Mouse (Mus musculus) erythroblast, embryonic 14.5 days (primary cell): Measurements from ENCODE around the gene Snx4. TPM values are rescaled to one million over a fixed set of nuclear protein-coding genes. Genes with fewer than 3 reads are reported as not detected.

Experiments used
- H3K27me3 ChIP-seq: 2 replicates; pipeline ENCODE4 v1.6.1; 2012; ENCODE audit warnings: inconsistent platforms; ENCODE audit not compliant: control insufficient read depth
- H3K36me3 ChIP-seq: 2 replicates; pipeline ENCODE4 v1.6.1; 2012; ENCODE audit warnings: mild to moderate bottlenecking, inconsistent platforms; ENCODE audit not compliant: control insufficient read depth
- H3K4me1 ChIP-seq: 2 replicates; pipeline ENCODE4 v1.6.1; 2012; ENCODE audit warnings: inconsistent platforms; ENCODE audit not compliant: control insufficient read depth
- H3K4me3 ChIP-seq: replicated peaks from 2 replicates; pipeline ENCODE3; 2012; ENCODE audit warnings: moderate library complexity, mild to moderate bottlenecking, inconsistent platforms
- H3K9me3 ChIP-seq: 2 replicates; pipeline ENCODE4 v1.6.1; 2012; ENCODE audit warnings: low read length, inconsistent platforms, mixed read lengths; ENCODE audit not compliant: control insufficient read depth
- GATA1 ChIP-seq: IDR thresholded peaks from 2 replicates; pipeline ENCODE4 v1.6.1; 2012; ENCODE audit warnings: low read length, inconsistent platforms, mixed read lengths
- TAL1 ChIP-seq: IDR thresholded peaks from 3 replicates; pipeline ENCODE4 v1.6.1; 2012; ENCODE audit warnings: low read length, inconsistent platforms, mixed read lengths
- polyA plus RNA-seq: library from polyadenylated mRNA; stranded (reverse); fragments of >175 nt; gene quantifications from 2 replicates; pipeline ENCODE4 v1.2.3, GENCODE M21; 2012

The Snx4 gene
- polyA plus RNA-seq, 1 experiment = 0.37 TPM

DNA sequence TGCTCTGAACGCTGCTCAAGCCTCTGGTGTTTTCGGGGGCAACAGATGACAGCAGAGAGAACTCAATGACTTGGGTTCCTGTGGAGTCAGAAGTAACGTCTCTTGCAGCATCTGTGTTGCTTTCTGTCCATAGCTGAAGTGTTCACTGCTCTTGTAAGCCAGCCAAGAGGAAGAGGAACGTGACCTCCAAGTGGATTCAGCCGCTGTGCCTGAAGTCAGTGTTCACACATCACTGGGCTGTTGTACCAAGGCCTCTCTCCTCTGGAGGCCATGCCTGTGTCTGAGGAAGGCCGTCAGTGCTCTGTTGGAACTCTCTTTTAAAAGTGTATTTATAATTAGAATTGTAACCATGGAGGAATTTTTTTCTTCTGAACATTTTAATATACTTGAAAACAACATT lies 9.2 kb upstream of the Snx4 start:
- Histone ChIP-seq H3K4me1 (peaks cover 2% of the 10 kb centered on the region; the same call in 1 of the 2 replicates), H3K9me3 (no peaks in the 10 kb centered on the region), H3K4me3 (no peak overlapping the region), H3K36me3 (peaks cover 45% of the 10 kb centered on the region), H3K27me3 (no peaks in the 10 kb centered on the region)
- no peak for TF ChIP-seq GATA1
- TF ChIP-seq TAL1 = no peak

DNA sequence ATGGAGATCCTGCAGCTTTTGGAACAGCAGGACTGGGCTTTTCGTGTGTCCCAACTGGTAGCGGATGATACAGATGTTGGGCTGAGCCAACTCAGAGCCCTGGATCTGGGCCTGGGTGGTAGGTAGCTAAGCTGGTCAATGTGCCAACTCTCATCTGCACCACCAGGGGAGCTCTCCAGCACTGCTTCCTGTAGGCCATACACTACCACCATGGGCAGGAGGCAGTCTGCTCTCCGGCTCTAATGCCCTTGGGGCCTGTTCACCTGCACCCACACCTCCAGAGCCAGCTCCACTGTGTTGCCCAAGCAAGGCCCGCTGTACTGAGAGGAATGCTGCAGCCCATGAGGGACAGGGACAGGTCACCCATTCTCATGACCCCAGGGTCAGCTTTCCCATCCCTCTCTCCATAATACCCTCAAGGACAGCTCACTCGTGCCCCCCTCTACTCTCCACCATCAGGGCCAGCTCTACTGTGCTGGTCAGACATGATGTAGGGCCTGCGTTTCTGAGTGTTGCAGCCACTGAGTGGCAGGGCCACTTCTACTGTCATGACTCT lies 7.0 kb upstream of the Snx4 start:
- Histone ChIP-seq H3K4me1 (peaks cover 2% of the 10 kb centered on the region; the same call in 1 of the 2 replicates), H3K9me3 (no peaks in the 10 kb centered on the region), H3K36me3 (peaks cover 37% of the 10 kb centered on the region), H3K27me3 (no peaks in the 10 kb centered on the region), H3K4me3 (no peak overlapping the region)
- no peak for TF ChIP-seq TAL1
- TF ChIP-seq GATA1 = no peak

DNA sequence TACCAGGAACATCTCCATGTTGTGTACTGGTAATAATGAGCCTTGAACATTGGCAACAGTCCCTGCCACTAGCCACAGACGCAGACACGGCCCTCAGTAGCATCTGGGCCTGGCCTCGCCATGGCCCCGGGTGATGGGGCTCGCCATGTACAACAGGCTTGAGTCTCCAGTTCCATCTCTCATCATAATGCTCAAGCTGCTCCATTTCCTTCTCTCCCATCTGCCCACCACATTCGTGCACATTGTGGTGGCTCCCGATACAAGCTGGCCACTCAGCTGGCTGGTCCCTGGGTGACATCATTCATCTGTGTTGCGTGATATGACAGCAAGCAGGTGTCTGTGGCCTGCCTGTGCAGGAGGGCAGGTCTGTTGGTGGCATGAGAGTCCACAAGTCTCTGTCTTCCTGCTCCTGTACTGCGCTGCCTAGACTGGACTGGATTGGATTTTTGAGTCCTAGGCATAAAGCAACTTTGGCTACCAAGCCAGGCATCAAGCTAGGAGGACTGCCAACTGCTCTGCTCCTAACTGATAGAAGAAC lies 6.2 kb upstream of the Snx4 start:
- Histone ChIP-seq H3K4me3 (no peak overlapping the region), H3K9me3 (no peaks in the 10 kb centered on the region), H3K4me1 (peaks cover 1% of the 10 kb centered on the region; the same call in 1 of the 2 replicates), H3K36me3 (peaks cover 31% of the 10 kb centered on the region), H3K27me3 (no peaks in the 10 kb centered on the region)
- no peak for TF ChIP-seq TAL1
- no peak for TF ChIP-seq GATA1

DNA sequence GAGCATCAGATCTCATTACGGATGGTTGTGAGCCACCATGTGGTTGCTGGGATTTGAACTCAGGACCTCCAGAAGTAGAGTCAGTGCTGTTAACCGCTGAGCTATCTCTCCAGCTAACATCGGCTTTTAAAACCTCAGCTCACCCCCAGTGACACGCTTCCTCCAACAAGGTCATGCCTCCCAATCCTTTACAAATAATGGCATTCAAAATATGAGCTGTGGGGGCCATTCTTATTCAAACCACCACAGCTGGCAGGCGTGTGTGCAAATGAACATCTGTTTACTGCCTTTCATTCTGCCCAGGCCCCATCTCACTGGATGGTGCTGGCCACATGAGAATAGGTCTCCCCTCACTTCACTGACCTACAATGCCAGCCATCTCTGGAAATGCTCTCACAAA lies 4.7 kb upstream of the Snx4 start:
- Histone ChIP-seq H3K27me3 (no peaks in the 10 kb centered on the region), H3K4me1 (peaks cover 12% of the 10 kb centered on the region), H3K36me3 (peaks cover 21% of the 10 kb centered on the region), H3K9me3 (no peaks in the 10 kb centered on the region), H3K4me3 (no peak overlapping the region)
- no peak for TF ChIP-seq TAL1
- TF ChIP-seq GATA1 = no peak

DNA sequence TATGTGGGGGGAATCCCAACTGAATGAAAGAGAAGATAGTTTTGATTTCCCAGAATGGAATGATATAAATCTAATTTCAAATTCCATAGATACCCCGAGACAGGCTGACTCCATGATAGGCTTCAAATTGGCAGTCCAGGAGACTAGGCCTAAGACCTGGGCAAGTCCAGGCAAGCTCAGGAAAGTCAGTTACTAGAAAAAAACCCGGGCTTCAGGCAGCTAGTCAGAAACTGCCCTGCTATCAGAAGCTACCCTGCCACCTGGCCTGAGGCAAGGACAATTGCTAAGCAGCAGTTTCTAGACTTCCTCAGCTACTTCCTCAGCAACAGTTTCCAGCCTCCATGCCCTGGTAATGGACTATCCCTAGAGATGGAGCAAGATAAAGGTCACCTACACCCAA lies 4.2 kb upstream of the Snx4 start:
- no peak overlapping the region for H3K4me3 ChIP-seq
- H3K9me3 ChIP-seq = no peaks in the 10 kb centered on the region
- TF ChIP-seq GATA1 (no peak), TAL1 (no peak)
- H3K4me1 ChIP-seq = peaks cover 17% of the 10 kb centered on the region
- H3K27me3 ChIP-seq = no peaks in the 10 kb centered on the region
- peaks cover 16% of the 10 kb centered on the region for H3K36me3 ChIP-seq

DNA sequence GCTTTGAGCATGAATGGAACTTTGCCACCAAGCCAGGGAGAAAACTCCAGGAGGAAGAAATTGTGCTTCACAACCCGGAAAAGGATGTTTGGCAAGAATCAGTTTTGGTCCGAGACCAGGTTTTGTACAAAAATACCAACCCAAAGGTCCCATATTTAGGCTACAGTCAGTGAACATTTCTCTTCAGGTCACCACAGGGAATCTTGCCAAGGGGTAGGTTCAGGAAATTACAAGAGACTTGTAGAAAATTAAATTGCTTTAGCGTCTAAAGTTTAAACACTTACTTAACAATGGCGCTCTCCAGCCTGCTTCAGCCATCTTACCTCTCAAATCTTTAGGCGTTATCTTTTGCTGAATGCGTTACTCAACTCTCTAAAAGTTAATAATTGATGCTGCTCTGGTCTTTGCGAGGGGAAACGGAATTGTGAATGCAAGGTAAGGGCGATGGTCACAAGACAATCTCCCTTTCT lies 556 bp upstream of the Snx4 start:
- Histone ChIP-seq H3K9me3 (no peaks in the 10 kb centered on the region), H3K4me3 (peak overlapping the region; percentile 93), H3K27me3 (no peaks in the 10 kb centered on the region), H3K4me1 (peaks cover 19% of the 10 kb centered on the region), H3K36me3 (no peaks in the 10 kb centered on the region)
- TF ChIP-seq GATA1 (no peak), TAL1 (no peak)

DNA sequence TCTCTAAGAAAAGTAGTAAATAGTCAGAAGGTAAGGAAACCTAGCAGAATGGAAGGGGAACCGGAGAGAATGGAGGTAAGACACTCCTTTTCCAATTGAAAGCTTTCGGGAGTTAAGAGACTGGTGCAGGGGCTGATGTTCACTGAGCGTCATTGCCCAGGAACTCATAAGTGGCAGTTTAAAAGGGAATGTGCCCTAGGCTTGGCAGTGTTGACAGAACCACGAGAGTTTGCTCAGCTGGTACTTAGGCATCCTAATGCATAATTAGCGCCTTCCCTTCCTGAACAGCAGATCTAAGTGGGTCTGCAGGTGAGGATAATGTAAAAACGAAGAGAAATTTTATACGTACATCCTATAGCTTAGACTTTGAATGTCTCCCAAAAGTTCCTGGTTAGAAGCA lies 4.4 kb downstream of the Snx4 start:
- H3K9me3 ChIP-seq = no peaks in the 10 kb centered on the region
- no peaks in the 10 kb centered on the region for H3K36me3 ChIP-seq
- peaks cover 16% of the 10 kb centered on the region for H3K4me1 ChIP-seq
- TF ChIP-seq TAL1 = no peak
- no peak for TF ChIP-seq GATA1
- H3K4me3 ChIP-seq = no peak overlapping the region
- no peaks in the 10 kb centered on the region for H3K27me3 ChIP-seq

DNA sequence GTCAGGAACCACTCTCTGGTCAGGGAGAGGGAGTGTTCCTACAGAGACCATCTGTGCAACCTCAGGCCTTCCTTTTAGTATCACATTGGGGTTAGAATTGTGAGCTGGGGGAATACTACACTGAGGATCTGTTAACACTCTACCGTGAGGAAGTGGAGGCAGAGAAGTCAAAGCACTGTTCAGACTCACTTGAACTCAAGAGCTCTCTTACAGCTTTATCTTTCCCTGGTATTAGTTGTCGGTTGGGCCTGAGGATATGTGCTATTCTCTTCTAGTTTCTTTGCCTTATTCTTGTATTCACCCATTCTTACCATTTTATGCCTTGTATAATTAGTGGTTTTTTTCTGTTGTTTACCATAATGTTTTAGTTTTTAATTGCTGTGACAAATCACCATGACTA lies 7.3 kb downstream of the Snx4 start:
- H3K36me3 ChIP-seq = no peaks in the 10 kb centered on the region
- H3K9me3 ChIP-seq = no peaks in the 10 kb centered on the region
- peaks cover 3% of the 10 kb centered on the region for H3K4me1 ChIP-seq
- no peak for TF ChIP-seq TAL1
- TF ChIP-seq GATA1 = no peak
- no peak overlapping the region for H3K4me3 ChIP-seq
- H3K27me3 ChIP-seq = no peaks in the 10 kb centered on the region

DNA sequence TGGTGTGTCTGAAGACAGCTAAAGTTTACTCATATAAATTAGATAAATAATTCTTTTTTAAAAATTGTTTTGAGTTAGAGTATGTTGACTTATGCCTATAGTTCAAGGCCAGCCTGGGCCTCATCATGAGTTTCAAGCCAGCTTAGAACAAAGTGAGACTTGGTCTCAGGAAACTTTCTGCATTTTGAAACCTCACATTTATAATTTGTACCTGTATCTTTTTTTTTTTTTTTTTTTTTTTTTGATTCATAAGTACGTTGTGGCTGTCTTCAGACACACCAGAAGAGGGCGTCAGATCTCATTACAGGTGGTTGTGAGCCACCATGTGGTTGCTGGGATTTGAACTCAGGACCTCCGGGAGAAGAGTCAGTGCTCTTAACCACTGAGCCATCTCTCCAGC lies 8.6 kb downstream of the Snx4 start:
- H3K36me3 ChIP-seq = peaks cover 2% of the 10 kb centered on the region; the same call in 1 of the 2 replicates
- no peak overlapping the region for H3K4me3 ChIP-seq
- H3K4me1 ChIP-seq = peaks cover 3% of the 10 kb centered on the region
- H3K27me3 ChIP-seq = no peaks in the 10 kb centered on the region
- H3K9me3 ChIP-seq = no peaks in the 10 kb centered on the region
- TF ChIP-seq TAL1 = no peak

DNA sequence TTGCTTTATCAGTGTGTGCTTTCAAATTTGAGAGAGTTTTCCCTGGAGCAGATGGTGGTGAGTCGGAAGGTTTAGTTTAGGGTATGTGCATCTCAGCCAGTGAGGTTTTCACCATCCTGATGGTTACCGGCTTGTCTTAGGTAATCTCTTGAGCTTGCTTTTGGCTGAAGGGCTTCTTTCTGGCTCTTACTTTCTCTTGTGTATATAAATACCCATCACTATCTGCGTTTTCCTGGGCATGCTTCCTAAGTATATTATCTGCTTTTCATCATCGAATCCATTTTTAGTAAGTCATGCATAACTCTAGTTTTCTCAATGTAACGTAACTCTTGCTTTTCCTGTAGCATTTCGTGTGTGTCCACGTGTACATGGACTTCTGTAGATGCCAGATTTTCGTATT lies 9.6 kb downstream of the Snx4 start:
- H3K4me3 ChIP-seq = no peak overlapping the region
- TF ChIP-seq TAL1 (no peak), GATA1 (no peak)
- H3K4me1 ChIP-seq = peaks cover 3% of the 10 kb centered on the region
- H3K9me3 ChIP-seq = no peaks in the 10 kb centered on the region
- H3K36me3 ChIP-seq = peaks cover 5% of the 10 kb centered on the region; the same call in 1 of the 2 replicates
- H3K27me3 ChIP-seq = no peaks in the 10 kb centered on the region
